Mouse (Mus musculus): ENCODE data around the gene Cdc42ep3.

GRCm38 (mm10) chr17:79303744-79304497, 51.0 kb downstream of the Cdc42ep3 start:
- no peak for TF ChIP-seq CTCF (IDR thresholded peaks at IDR 0.05; ENCODE audit: control insufficient read depth, insufficient read depth, insufficient read length)
- no peak for TF ChIP-seq MYOD1 (IDR thresholded peaks at IDR 0.05; ENCODE audit: control insufficient read depth, insufficient read length, low read depth)
- no peak for TF ChIP-seq USF1 (IDR thresholded peaks at IDR 0.05; ENCODE audit: low read depth)
- no peak for TF ChIP-seq MYOG (IDR thresholded peaks at IDR 0.05; ENCODE audit: control insufficient read depth, extremely low read depth, insufficient read length)
- TF ChIP-seq MAX (IDR thresholded peaks at IDR 0.05): no peak
